Mouse (Mus musculus) hindbrain, embryonic 13.5 days (tissue): ENCODE results near the gene Exog. TPM values are rescaled to one million over a fixed set of nuclear protein-coding genes. Genes with fewer than 3 reads are reported as not detected.

Experiments used
- ATAC-seq: fragments of 200-750 bp; cut with Nextera tagmentation; 2 replicates; pipeline ENCODE4 v1.8.0; 2017; ENCODE audit warnings: moderate TSS enrichment; ENCODE audit not compliant: low FRiP score
- H3K27ac ChIP-seq: fragments of 300-500 bp; sonication (generic); 2 replicates; pipeline ENCODE4 v1.5.1; 2015; ENCODE audit warnings: inconsistent platforms, mild to moderate bottlenecking, moderate library complexity
- H3K27me3 ChIP-seq: fragments of 300-500 bp; sonication (generic); 2 replicates; pipeline ENCODE4 v1.6.1; 2015; ENCODE audit warnings: mild to moderate bottlenecking, inconsistent platforms
- H3K36me3 ChIP-seq: fragments of 300-500 bp; sonication (generic); 2 replicates; pipeline ENCODE4 v1.6.1; 2015; ENCODE audit warnings: mild to moderate bottlenecking, inconsistent platforms
- H3K4me1 ChIP-seq: fragments of 300-500 bp; sonication (generic); replicated peaks from 2 replicates; pipeline ENCODE4 v1.6.1; 2015; ENCODE audit warnings: inconsistent platforms
- H3K4me2 ChIP-seq: fragments of 300-500 bp; sonication (generic); 2 replicates; pipeline ENCODE4 v1.6.1; 2015; ENCODE audit warnings: inconsistent platforms, mild to moderate bottlenecking, moderate library complexity
- H3K4me3 ChIP-seq: fragments of 300-500 bp; sonication (generic); 2 replicates; pipeline ENCODE4 v1.5.1; 2015; ENCODE audit warnings: mild to moderate bottlenecking, inconsistent platforms
- H3K9ac ChIP-seq: fragments of 300-500 bp; sonication (generic); 2 replicates; pipeline ENCODE4 v1.6.1; 2015; ENCODE audit warnings: mild to moderate bottlenecking, inconsistent platforms
- H3K9me3 ChIP-seq: fragments of 300-500 bp; sonication (generic); 2 replicates; pipeline ENCODE4 v1.6.1; 2016; ENCODE audit warnings: inconsistent platforms
- WGBS: fragments of 180-500 bp; shearing (Covaris S2); methylation state at CpG from one replicate; pipeline ENCODE4 v1.1.7; 2015; 5-methylcytosine and 5-hydroxymethylcytosine counted together
- polyA plus RNA-seq: library from polyadenylated mRNA; unstranded; fragments of >200 nt; fragmentation: Nextera tagmentation; extraction: Ambion mirVana; gene quantifications from 2 replicates; pipeline ENCODE4 v1.2.1, GENCODE M21; 2015

The Exog gene
- polyA plus RNA-seq, 1 experiment from 2014 or later, result 48.4 TPM

DNA sequence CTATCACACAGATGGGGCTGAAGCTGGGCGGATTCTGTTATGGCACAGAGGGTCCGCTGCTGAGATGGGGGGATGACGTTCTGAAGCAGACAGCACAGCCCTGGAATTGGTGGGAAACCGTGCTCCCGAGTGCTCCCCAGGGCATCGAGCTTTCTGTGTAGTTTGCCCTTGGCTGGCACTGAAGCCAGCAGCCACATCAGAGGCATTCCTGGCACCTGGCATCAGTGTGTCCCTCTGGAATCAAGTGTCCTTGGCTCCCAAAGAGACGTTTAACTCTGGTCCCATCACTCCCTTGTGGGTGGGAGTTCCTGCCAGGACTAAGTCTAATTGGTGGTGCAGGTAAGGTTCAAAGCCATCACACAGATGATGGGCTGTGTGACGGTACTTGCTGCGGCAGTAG, 51.6 kb downstream of the Exog start:
- ATAC-seq, result no peak
- Histone ChIP-seq H3K4me1 (no peaks in the 10 kb centered on the region), H3K27me3 (no peaks in the 10 kb centered on the region), H3K4me2 (no peak overlapping the region), H3K27ac (no peak overlapping the region), H3K36me3 (no peaks in the 10 kb centered on the region), H3K4me3 (no peak overlapping the region), H3K9me3 (no peaks in the 10 kb centered on the region), H3K9ac (no peak overlapping the region)
- WGBS, result 83% methylated on average over 9 of the region's 9 CpGs

DNA sequence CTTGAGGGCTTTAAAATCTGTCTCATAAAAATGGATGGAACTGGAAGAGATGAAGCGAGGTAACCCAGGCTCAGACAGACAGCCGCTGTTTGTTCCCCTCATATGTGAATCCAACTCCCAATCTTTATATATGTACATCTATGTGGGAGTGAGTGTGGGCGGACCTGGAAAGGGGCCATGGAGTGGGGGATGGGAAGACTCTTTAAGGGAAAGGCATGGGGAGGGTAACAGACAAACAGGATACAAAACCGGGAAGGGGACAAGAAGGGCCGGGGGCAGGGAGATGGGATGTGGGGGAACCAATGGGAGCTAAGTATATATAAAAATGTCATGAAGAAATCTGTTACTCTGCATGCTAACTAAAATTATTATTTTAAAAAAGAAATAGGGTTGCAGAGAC, 52.2 kb downstream of the Exog start:
- no peaks in the 10 kb centered on the region for H3K9me3 ChIP-seq
- 73% methylated on average over 5 of the region's 5 CpGs for WGBS
- no peak for ATAC-seq
- no peak overlapping the region for H3K4me3 ChIP-seq
- H3K4me2 ChIP-seq, result no peak overlapping the region
- H3K27me3 ChIP-seq, result no peaks in the 10 kb centered on the region
- H3K27ac ChIP-seq, result no peak overlapping the region
- H3K36me3 ChIP-seq, result no peaks in the 10 kb centered on the region
- H3K4me1 ChIP-seq, result no peaks in the 10 kb centered on the region
- no peak overlapping the region for H3K9ac ChIP-seq

GRCm38 (mm10) chr9:119497546-119498246, 53.0 kb downstream of the Exog start:
- H3K4me3 ChIP-seq, result no peak overlapping the region

GRCm38 (mm10) chr9:119498247-119498607, 53.5 kb downstream of the Exog start:
- no peak overlapping the region for H3K27ac ChIP-seq
- no peaks in the 10 kb centered on the region for H3K27me3 ChIP-seq
- no peaks in the 10 kb centered on the region for H3K4me1 ChIP-seq
- no peak overlapping the region for H3K4me2 ChIP-seq
- H3K4me3 ChIP-seq, result no peak overlapping the region
- WGBS, result 77% methylated on average over 9 of the region's 9 CpGs
- H3K9ac ChIP-seq, result no peak overlapping the region
- ATAC-seq, result no peak
- H3K9me3 ChIP-seq, result no peaks in the 10 kb centered on the region
- H3K36me3 ChIP-seq, result no peaks in the 10 kb centered on the region

More at GRCm38 (mm10) chr9:119497546-119498246, 53.0 kb downstream of the Exog start:
- Histone ChIP-seq H3K4me1 (no peaks in the 10 kb centered on the region), H3K9me3 (no peaks in the 10 kb centered on the region), H3K9ac (no peak overlapping the region), H3K27ac (no peak overlapping the region), H3K36me3 (no peaks in the 10 kb centered on the region), H3K27me3 (no peaks in the 10 kb centered on the region), H3K4me2 (no peak overlapping the region)
- no peak for ATAC-seq
- 91% methylated on average over 15 of the region's 15 CpGs for WGBS

- Histone ChIP-seq H3K27ac (no peak overlapping the region), H3K36me3 (no peaks in the 10 kb centered on the region), H3K4me1 (no peaks in the 10 kb centered on the region), H3K4me3 (no peak overlapping the region), H3K27me3 (no peaks in the 10 kb centered on the region), H3K9me3 (no peaks in the 10 kb centered on the region), H3K9ac (no peak overlapping the region), H3K4me2 (no peak overlapping the region)
- no peak for ATAC-seq
- 81% methylated on average over 7 of the region's 7 CpGs for WGBS
Observed at GRCm38 (mm10) chr9:119498885-119499284, 54.1 kb downstream of the Exog start.

DNA sequence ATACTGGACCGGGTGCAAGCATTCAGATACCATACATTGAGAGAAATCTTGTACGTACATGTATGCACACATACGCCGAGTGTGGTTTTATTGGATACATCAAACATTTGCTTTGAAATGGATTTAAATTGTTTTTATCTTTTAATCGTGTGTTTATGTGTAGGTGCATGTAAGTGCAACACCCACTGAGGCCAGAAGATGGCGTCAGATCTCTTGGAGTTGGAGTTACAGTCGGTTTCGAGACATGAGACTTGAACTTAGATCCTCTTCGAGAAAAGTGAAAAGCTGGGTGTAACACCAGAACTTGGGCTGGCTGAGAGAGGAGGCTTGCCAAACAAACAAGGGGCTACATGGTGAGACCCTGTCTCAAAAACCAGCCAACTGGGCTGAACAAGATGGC, 58.9 kb downstream of the Exog start:
- Histone ChIP-seq H3K4me2 (no peak overlapping the region), H3K9ac (no peak overlapping the region), H3K27me3 (no peaks in the 10 kb centered on the region), H3K4me1 (no peaks in the 10 kb centered on the region), H3K27ac (no peak overlapping the region), H3K36me3 (no peaks in the 10 kb centered on the region), H3K9me3 (peaks cover 3% of the 10 kb centered on the region; the same call in 1 of the 2 replicates), H3K4me3 (no peak overlapping the region)
- ATAC-seq, result no peak
- WGBS, result 93% methylated on average over 9 of the region's 9 CpGs

- Histone ChIP-seq H3K27ac (no peak overlapping the region), H3K9me3 (peaks cover 3% of the 10 kb centered on the region; the same call in 1 of the 2 replicates), H3K27me3 (no peaks in the 10 kb centered on the region), H3K9ac (no peak overlapping the region), H3K4me2 (no peak overlapping the region), H3K4me3 (no peak overlapping the region), H3K4me1 (no peaks in the 10 kb centered on the region), H3K36me3 (no peaks in the 10 kb centered on the region)
- WGBS, result 71% methylated on average over 11 of the region's 11 CpGs
- ATAC-seq, result no peak
Observed at GRCm38 (mm10) chr9:119504981-119505658, 60.4 kb downstream of the Exog start.

GRCm38 (mm10) chr9:119510902-119511301, 66.2 kb downstream of the Exog start:
- Histone ChIP-seq H3K27me3 (0 out of 2 replicates have a peak, but pooled peaks cover 6% of the 10 kb centered on the region), H3K9ac (no peak overlapping the region), H3K4me3 (no peak overlapping the region), H3K36me3 (no peaks in the 10 kb centered on the region), H3K27ac (no peak overlapping the region), H3K9me3 (peaks cover 3% of the 10 kb centered on the region; the same call in 1 of the 2 replicates), H3K4me1 (no peaks in the 10 kb centered on the region), H3K4me2 (no peak overlapping the region)
- peak; percentile 46; the same call in 1 of the 2 replicates for ATAC-seq
- 71% methylated on average over 6 of the region's 6 CpGs for WGBS

DNA sequence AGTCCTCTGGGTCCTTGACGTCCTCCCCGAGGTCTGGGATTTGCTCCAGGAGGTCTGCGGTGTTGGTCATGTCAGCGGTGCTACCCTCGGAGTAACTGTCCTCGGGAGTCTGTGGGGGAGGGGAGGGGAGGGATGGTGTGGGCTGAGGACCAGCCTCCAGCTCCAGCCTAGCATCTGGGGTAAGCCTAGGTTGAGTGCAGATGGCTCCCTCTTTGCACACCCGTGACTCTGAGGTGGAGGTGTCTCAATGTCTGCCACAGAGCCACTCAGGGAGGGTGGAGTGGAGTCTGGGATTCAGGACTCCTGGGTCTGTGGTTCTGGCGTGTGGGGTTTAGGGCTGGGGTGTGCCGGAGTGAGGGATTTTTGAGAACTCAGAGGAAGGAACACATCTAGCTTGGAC, 68.2 kb downstream of the Exog start:
- no peak overlapping the region for H3K9ac ChIP-seq
- WGBS, result 93% methylated on average over 9 of the region's 9 CpGs
- no peak overlapping the region for H3K27ac ChIP-seq
- no peak overlapping the region for H3K4me3 ChIP-seq
- H3K9me3 ChIP-seq, result no peaks in the 10 kb centered on the region
- peaks cover 24% of the 10 kb centered on the region for H3K27me3 ChIP-seq
- peaks cover 11% of the 10 kb centered on the region for H3K4me1 ChIP-seq
- ATAC-seq, result no peak
- no peak overlapping the region for H3K4me2 ChIP-seq
- no peaks in the 10 kb centered on the region for H3K36me3 ChIP-seq

DNA sequence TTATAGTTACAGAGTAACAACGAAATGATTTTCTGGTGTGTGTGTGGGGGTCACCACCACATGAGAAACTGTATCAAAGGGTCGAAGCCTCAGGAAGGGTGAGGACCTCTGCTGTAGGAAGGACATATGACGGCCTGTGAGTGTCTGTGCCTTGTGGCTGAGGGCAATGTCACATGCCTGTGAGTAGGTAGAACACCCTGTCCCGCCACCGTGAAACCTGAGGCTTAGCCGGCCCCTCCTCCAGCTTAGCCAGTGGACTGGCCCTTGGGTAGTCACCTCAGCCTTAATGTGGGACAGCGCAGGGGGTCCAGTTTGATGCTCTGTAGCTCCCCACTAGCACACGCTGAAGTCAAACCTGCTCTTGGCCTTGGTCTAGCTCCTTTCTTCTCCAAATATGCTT, 69.1 kb downstream of the Exog start:
- no peak overlapping the region for H3K9ac ChIP-seq
- peaks cover 15% of the 10 kb centered on the region for H3K4me1 ChIP-seq
- H3K4me2 ChIP-seq, result no peak overlapping the region
- no peak overlapping the region for H3K4me3 ChIP-seq
- no peak overlapping the region for H3K27ac ChIP-seq
- WGBS, result 92% methylated on average over 8 of the region's 8 CpGs
- H3K9me3 ChIP-seq, result no peaks in the 10 kb centered on the region
- H3K27me3 ChIP-seq, result peaks cover 32% of the 10 kb centered on the region
- ATAC-seq, result no peak
- H3K36me3 ChIP-seq, result no peaks in the 10 kb centered on the region

- peaks cover 19% of the 10 kb centered on the region for H3K4me1 ChIP-seq
- 90% methylated on average over 8 of the region's 8 CpGs for WGBS
- H3K36me3 ChIP-seq, result no peaks in the 10 kb centered on the region
- no peak overlapping the region for H3K4me3 ChIP-seq
- H3K9me3 ChIP-seq, result no peaks in the 10 kb centered on the region
- no peak for ATAC-seq
- no peak overlapping the region for H3K4me2 ChIP-seq
- no peak overlapping the region for H3K9ac ChIP-seq
- H3K27me3 ChIP-seq, result peaks cover 34% of the 10 kb centered on the region
- no peak overlapping the region for H3K27ac ChIP-seq
Observed at GRCm38 (mm10) chr9:119514986-119515385, 70.2 kb downstream of the Exog start.
